Mouse (Mus musculus): ENCODE measurements around the gene Nop53. TPM values are rescaled to one million over a fixed set of nuclear protein-coding genes. Genes with fewer than 3 reads are reported as not detected.

The Nop53 gene
- polyA plus RNA-seq, 1 experiment: 134 TPM

DNA sequence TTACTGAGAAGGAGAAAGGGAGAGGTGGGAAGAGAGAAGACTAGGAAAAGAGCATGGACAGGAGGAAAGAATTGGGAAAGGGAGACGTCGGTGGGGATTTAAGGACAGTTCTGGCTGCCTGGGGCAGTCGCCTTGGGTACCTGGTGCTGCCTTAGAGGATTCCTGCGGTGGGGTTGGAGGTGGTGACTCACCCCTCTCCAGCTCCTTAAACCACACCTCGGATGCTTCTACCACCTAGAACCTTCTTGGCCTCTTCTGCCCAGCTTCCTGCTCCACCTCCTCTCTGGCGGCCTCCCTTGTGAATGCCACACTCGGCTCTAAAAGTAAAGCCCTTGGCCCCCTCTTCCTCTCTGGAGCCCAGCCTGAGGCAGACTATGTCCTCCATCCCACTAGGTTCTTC lies 9.6 kb upstream of the Nop53 start:
- no peak for TF ChIP-seq CTCF (IDR thresholded peaks at IDR 0.05; ENCODE audit: borderline replicate concordance, extremely low read depth, insufficient read depth, insufficient read length)
- TF ChIP-seq POLR2A (IDR thresholded peaks at IDR 0.05; ENCODE audit: borderline replicate concordance, extremely low read depth, insufficient read depth, insufficient read length, poor library complexity, severe bottlenecking): no peak

DNA sequence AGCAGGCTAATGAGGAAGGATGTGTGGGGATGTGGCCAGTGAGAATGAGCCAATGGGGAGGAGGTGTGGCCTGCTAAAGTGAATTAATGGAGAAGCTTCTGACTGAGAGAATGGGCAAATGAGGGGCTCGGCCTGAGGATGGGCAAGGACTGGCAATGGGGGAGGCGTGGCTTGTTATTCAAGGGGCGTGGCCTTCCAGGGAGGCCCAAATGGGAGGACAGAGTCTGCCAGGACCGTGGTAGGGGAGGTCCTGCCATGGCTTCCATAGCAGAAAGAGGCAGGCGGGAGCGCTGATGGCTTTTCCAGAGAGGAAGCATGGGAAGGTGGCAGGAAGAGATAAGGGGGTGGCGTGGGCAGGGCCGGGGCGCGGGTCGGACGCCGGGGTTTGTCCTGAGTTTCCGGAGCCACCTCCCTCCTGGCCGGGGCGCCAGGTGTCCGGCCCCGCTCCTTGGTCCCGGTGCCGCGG lies 9.1 kb upstream of the Nop53 start:
- TF ChIP-seq POLR2A (IDR thresholded peaks at IDR 0.05; ENCODE audit: borderline replicate concordance, extremely low read depth, insufficient read depth, insufficient read length, poor library complexity, severe bottlenecking): no peak
- no peak for TF ChIP-seq CTCF (IDR thresholded peaks at IDR 0.05; ENCODE audit: borderline replicate concordance, extremely low read depth, insufficient read depth, insufficient read length)
- DNase-seq (ENCODE audit: low read depth): peak; percentile 33

More for the DNA sequence above, 9.6 kb upstream of the Nop53 start:
- DNase-seq (ENCODE audit: low read depth): no peak

DNA sequence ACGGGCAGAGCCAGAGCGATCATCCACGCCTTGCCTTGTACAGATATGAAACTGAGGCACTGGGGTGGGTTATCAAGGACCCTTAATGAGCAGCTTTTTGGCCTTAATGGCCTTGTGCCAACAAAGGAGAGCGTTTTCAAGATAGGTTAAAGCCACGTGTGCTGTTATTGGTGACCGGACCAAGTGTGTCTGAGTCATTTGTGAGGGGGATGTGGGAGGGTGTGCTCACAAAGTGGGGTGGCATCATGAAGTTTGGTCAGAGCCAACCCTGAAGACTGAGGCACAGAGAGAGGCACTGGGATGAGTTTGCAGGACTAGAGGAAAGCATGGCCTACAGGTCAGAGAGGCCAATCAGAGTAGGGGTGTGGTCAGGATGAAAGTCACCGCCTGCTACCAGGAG lies 8.6 kb upstream of the Nop53 start:
- DNase-seq (ENCODE audit: low read depth): no peak
- no peak for TF ChIP-seq CTCF (IDR thresholded peaks at IDR 0.05; ENCODE audit: borderline replicate concordance, extremely low read depth, insufficient read depth, insufficient read length)
- TF ChIP-seq POLR2A (IDR thresholded peaks at IDR 0.05; ENCODE audit: borderline replicate concordance, extremely low read depth, insufficient read depth, insufficient read length, poor library complexity, severe bottlenecking): no peak

DNA sequence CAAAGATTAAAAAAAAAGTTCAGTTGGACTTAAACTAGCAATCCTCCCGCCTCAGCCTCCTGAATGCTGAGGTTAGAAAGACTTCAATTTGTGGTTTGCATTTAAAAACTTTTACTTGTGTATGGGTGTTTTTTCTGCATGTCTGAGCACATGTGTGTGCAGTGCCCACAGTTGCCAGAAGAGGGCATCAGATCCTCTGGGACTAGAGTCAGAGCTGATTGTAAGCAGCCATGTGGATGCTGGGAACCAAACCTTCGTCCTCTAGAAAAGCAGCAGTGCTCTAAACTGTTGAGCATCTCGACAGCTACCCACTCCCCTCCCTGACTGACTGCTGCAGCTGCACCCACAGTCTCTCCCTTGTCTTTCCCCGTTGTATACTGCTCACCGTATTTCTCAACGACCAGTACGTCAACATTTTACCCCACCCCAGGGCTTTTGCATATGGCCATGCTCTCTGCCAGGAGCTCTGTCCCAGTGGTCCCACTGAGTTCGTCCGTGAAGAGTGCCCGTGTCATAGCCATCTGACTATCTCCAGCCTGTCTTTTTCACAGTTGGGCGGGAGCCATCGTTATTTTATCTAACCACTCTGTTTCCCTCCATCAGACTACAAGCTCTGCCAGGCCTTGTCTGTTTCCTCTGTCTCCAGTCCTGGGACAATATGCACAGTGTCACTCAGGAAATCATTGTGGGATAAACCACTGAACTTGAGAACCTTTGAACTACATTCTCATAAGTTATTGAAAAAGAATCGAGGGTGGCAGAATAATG lies 7.6 kb upstream of the Nop53 start:
- TF ChIP-seq CTCF (IDR thresholded peaks at IDR 0.05; ENCODE audit: borderline replicate concordance, extremely low read depth, insufficient read depth, insufficient read length): peak; percentile 23; the same call in 1 of the 2 replicates
- TF ChIP-seq POLR2A (IDR thresholded peaks at IDR 0.05; ENCODE audit: borderline replicate concordance, extremely low read depth, insufficient read depth, insufficient read length, poor library complexity, severe bottlenecking): no peak
- DNase-seq (ENCODE audit: low read depth): no peak

DNA sequence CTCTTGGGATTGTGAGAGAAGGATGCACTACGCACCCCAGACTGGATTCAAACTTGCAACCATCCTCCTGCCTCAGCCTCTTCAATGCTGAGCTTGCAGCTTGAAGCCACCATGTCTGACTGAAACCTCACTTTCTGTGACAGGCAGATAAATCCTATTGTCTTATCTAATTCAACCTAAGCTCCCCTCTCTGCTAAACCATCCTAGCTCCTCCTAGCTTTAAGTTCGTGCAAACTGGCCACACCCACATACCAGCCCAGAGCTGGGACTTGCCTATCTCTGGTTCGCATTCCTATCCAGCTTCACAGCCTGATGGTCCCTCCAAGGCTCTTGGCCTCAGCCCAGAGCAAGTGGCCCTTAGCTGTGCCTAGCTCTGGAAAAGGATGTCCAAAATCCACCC lies 6.5 kb upstream of the Nop53 start:
- TF ChIP-seq POLR2A (IDR thresholded peaks at IDR 0.05; ENCODE audit: borderline replicate concordance, extremely low read depth, insufficient read depth, insufficient read length, poor library complexity, severe bottlenecking): no peak
- no peak for TF ChIP-seq CTCF (IDR thresholded peaks at IDR 0.05; ENCODE audit: borderline replicate concordance, extremely low read depth, insufficient read depth, insufficient read length)
- no peak for DNase-seq (ENCODE audit: low read depth)

DNA sequence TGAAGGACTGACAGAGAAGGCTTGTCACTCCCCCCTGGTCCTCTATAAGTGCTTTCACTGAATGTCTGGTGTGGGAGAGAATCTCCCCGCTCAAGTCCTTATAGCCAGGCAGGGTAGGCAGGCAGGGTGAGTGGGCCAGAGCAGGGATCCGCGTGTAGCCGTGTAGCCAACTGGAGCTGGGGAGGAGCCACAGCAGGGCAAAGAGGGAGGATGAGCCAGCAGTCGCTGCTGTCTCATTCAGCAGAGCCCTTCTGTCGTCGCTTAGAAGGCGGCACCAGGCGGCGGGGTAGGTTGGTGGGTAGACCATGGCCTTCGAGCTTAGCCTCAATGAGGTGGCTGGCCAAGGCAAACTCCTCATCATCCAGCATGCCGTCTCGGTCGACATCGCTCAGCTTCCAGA lies 4.1 kb upstream of the Nop53 start:
- no peak for TF ChIP-seq CTCF (IDR thresholded peaks at IDR 0.05; ENCODE audit: borderline replicate concordance, extremely low read depth, insufficient read depth, insufficient read length)
- no peak for TF ChIP-seq POLR2A (IDR thresholded peaks at IDR 0.05; ENCODE audit: borderline replicate concordance, extremely low read depth, insufficient read depth, insufficient read length, poor library complexity, severe bottlenecking)
- DNase-seq (ENCODE audit: low read depth): no peak

- TF ChIP-seq CTCF (IDR thresholded peaks at IDR 0.05; ENCODE audit: borderline replicate concordance, extremely low read depth, insufficient read depth, insufficient read length): no peak
- TF ChIP-seq POLR2A (IDR thresholded peaks at IDR 0.05; ENCODE audit: borderline replicate concordance, extremely low read depth, insufficient read depth, insufficient read length, poor library complexity, severe bottlenecking): no peak
- no peak for DNase-seq (ENCODE audit: low read depth)
Measured at GRCm38 (mm10) chr7:15949216-15949790, 3.4 kb upstream of the Nop53 start.

DNA sequence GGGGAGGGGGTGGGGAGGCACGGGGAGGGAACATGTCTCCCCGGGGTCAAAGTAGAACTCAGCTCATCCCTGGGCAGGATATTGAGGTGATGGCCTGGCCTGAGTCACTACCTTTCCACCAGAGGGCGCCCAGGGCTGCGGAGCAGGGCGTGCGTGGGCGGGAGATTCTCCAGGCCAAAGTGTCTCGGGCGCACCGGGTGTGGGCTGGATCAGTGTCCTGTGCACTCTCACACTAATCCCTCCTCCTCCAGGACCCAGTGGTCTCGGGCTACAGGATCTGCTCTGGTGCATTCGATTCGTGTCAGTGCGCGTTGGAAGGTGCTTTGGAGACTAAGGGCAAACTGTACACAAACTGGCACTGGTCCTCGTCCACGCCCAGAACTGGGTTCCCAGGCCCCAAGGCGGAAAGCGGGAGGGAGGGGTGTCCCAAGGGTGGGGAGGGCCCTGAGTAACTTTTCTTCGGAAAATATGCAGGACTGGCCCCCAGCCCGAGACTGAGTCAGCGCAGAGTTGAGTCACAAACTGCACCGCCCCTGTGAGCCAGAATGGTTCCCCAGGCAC lies 2.6 kb upstream of the Nop53 start:
- TF ChIP-seq POLR2A (IDR thresholded peaks at IDR 0.05; ENCODE audit: borderline replicate concordance, extremely low read depth, insufficient read depth, insufficient read length, poor library complexity, severe bottlenecking) (no peak), CTCF (IDR thresholded peaks at IDR 0.05; ENCODE audit: borderline replicate concordance, extremely low read depth, insufficient read depth, insufficient read length) (peak; percentile 65)
- peak; percentile 45 for DNase-seq (ENCODE audit: low read depth)

GRCm38 (mm10) chr7:15947653-15948260 lies 1.9 kb upstream of the Nop53 start:
- no peak for DNase-seq (ENCODE audit: low read depth)
- no peak for TF ChIP-seq POLR2A (IDR thresholded peaks at IDR 0.05; ENCODE audit: borderline replicate concordance, extremely low read depth, insufficient read depth, insufficient read length, poor library complexity, severe bottlenecking)
- no peak for TF ChIP-seq CTCF (IDR thresholded peaks at IDR 0.05; ENCODE audit: borderline replicate concordance, extremely low read depth, insufficient read depth, insufficient read length)

DNA sequence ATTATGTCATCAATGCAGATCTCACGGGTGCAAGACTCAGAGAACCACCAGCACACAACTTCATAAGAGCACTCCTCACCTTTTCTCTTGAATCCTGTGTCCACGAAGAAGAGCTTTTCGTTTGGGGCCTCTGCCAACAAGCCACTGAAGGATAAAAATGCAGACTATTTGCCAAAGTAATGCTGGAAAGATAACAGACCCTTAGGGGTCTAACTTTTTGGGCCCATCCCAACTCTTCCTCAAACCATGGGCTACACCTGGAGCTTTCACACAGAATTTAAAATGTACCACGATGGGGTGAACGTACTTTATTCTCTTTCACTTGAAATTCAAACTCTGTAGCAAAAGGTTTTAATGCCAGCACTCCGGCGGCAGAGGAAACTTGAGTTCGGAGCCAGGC lies 663 bp downstream of the Nop53 start:
- no peak for TF ChIP-seq CTCF (IDR thresholded peaks at IDR 0.05; ENCODE audit: borderline replicate concordance, extremely low read depth, insufficient read depth, insufficient read length)
- no peak for TF ChIP-seq POLR2A (IDR thresholded peaks at IDR 0.05; ENCODE audit: borderline replicate concordance, extremely low read depth, insufficient read depth, insufficient read length, poor library complexity, severe bottlenecking)
- no peak for DNase-seq (ENCODE audit: low read depth)

DNA sequence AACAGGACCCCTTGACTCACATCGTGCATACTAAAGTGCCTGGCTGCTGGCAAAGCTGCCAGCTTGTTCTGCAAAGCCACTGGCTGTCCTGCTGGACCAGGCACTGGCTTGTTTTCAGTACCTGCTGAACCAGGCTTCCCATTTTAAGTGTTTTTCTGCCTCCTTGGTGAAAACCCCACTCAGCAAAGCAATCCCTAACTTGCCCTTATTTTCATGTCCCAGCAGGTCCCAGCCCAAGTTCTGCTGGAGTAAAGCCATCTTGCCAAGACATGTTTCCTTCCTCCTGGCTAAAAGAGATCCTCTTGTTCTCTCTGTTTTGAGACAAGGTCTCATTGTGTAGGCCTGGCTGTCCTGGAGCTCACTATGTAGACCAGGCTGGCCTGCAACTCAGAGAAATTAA lies 1.6 kb downstream of the Nop53 start:
- TF ChIP-seq CTCF (IDR thresholded peaks at IDR 0.05; ENCODE audit: borderline replicate concordance, extremely low read depth, insufficient read depth, insufficient read length) (no peak), POLR2A (IDR thresholded peaks at IDR 0.05; ENCODE audit: borderline replicate concordance, extremely low read depth, insufficient read depth, insufficient read length, poor library complexity, severe bottlenecking) (no peak)
- no peak for DNase-seq (ENCODE audit: low read depth)

Data from brain, embryonic 14.5 days (tissue).